Mouse (Mus musculus): ENCODE measurements around the gene Esrrg. TPM values are rescaled to one million over a fixed set of nuclear protein-coding genes. Genes with fewer than 3 reads are reported as not detected.

The Esrrg gene
- total and polyA plus RNA-seq, 3 experiments, result 0.01 TPM; not detected in 2

GRCm38 (mm10) chr1:187887270-187887669 is 278.7 kb downstream of the Esrrg start:
- no peaks in the 10 kb centered on the region for H3K4me1 ChIP-seq (ENCODE audit: control insufficient read depth in 1 of 2, insufficient read depth in 2 of 2, low read length in 2 of 2)
- no peak overlapping the region for H3K9ac ChIP-seq (ENCODE audit: control insufficient read depth, low read depth, low read length, poor library complexity, severe bottlenecking)
- H3K9me3 ChIP-seq (replicated peaks; ENCODE audit: insufficient read depth, low read length), result no peaks in the 10 kb centered on the region
- no peaks in the 10 kb centered on the region for H3K27me3 ChIP-seq (ENCODE audit: control insufficient read depth in 1 of 2, insufficient read depth in 2 of 2, low read length in 2 of 2)
- no peaks in the 10 kb centered on the region for H3K79me2 ChIP-seq (ENCODE audit: control insufficient read depth, insufficient read depth, low read length, poor library complexity)
- no peak for DNase-seq (ENCODE audit: low read depth, low spot score)
- no peak for TF ChIP-seq POLR2A (IDR thresholded peaks at IDR 0.05; ENCODE audit: control insufficient read depth in 1 of 2, insufficient read depth in 1 of 2, low read depth in 1 of 2, low read length in 2 of 2, poor library complexity in 1 of 2)
- TF ChIP-seq KAT2A (conservative IDR thresholded peaks at IDR 0.05; ENCODE audit: low read depth, low read length), result no peak
- no peak for TF ChIP-seq TCF12 (IDR thresholded peaks at IDR 0.05; ENCODE audit: low read depth, low read length)
- TF ChIP-seq MEF2A (IDR thresholded peaks at IDR 0.05; ENCODE audit: extremely low read depth, insufficient replicate concordance, low read depth, low read length, poor library complexity, severe bottlenecking), result no peak
- TF ChIP-seq E2F4 (IDR thresholded peaks at IDR 0.05; ENCODE audit: borderline replicate concordance, low read depth, low read length), result no peak
- no peak for TF ChIP-seq CHD1 (IDR thresholded peaks at IDR 0.05; ENCODE audit: low read depth, low read length)
- TF ChIP-seq SMC3 (IDR thresholded peaks at IDR 0.05; ENCODE audit: low read depth, low read length), result no peak
- H3K36me3 ChIP-seq (ENCODE audit: control insufficient read depth in 1 of 2, insufficient read depth in 2 of 2, low read length in 2 of 2), result peaks cover 0 to 2% of the 10 kb centered on the region in 2 experiments; a peak in 1 of 4 replicates
- no peak overlapping the region for H3K27ac ChIP-seq (ENCODE audit: control insufficient read depth, low read depth, low read length)
- H3K4me3 ChIP-seq (ENCODE audit: control insufficient read depth in 1 of 2, insufficient read depth in 1 of 2, low read depth in 2 of 2, low read length in 2 of 2), result no peak overlapping the region

GRCm38 (mm10) chr1:187888142-187888541 is 279.6 kb downstream of the Esrrg start:
- Histone ChIP-seq H3K9me3 (replicated peaks; ENCODE audit: insufficient read depth, low read length) (no peaks in the 10 kb centered on the region), H3K4me1 (ENCODE audit: control insufficient read depth in 1 of 2, insufficient read depth in 2 of 2, low read length in 2 of 2) (no peaks in the 10 kb centered on the region), H3K79me2 (ENCODE audit: control insufficient read depth, insufficient read depth, low read length, poor library complexity) (no peaks in the 10 kb centered on the region), H3K27ac (ENCODE audit: control insufficient read depth, low read depth, low read length) (no peak overlapping the region), H3K27me3 (ENCODE audit: control insufficient read depth in 1 of 2, insufficient read depth in 2 of 2, low read length in 2 of 2) (no peaks in the 10 kb centered on the region), H3K4me3 (ENCODE audit: control insufficient read depth in 1 of 2, insufficient read depth in 1 of 2, low read depth in 2 of 2, low read length in 2 of 2) (no peak overlapping the region), H3K9ac (ENCODE audit: control insufficient read depth, low read depth, low read length, poor library complexity, severe bottlenecking) (no peak overlapping the region), H3K36me3 (ENCODE audit: control insufficient read depth in 1 of 2, insufficient read depth in 2 of 2, low read length in 2 of 2) (peaks cover 0 to 2% of the 10 kb centered on the region in 2 experiments; a peak in 1 of 4 replicates)
- no peak for TF ChIP-seq ELF1 (IDR thresholded peaks at IDR 0.05; ENCODE audit: low read depth, low read length)
- no peak for TF ChIP-seq SMC3 (IDR thresholded peaks at IDR 0.05; ENCODE audit: low read depth, low read length)
- no peak for TF ChIP-seq CTCF (IDR thresholded peaks at IDR 0.05 in 2 of 3, conservative IDR thresholded peaks at IDR 0.05 in 1 of 3; ENCODE audit: control insufficient read depth in 1 of 3, insufficient read depth in 1 of 3, low read depth in 2 of 3, low read length in 3 of 3, poor library complexity in 1 of 3, severe bottlenecking in 1 of 3)
- no peak for TF ChIP-seq GABPA (IDR thresholded peaks at IDR 0.05; ENCODE audit: low read depth, low read length)
- TF ChIP-seq USF2 (IDR thresholded peaks at IDR 0.05; ENCODE audit: borderline replicate concordance in 1 of 2, insufficient read depth in 1 of 2, low read depth in 1 of 2, low read length in 2 of 2), result no peak
- TF ChIP-seq TBP (IDR thresholded peaks at IDR 0.05; ENCODE audit: low read depth, low read length), result no peak
- no peak for TF ChIP-seq HCFC1 (IDR thresholded peaks at IDR 0.05; ENCODE audit: low read depth, low read length)
- no peak for TF ChIP-seq MAFK (IDR thresholded peaks at IDR 0.05; ENCODE audit: borderline replicate concordance, low read depth, low read length)
- no peak for TF ChIP-seq TCF12 (IDR thresholded peaks at IDR 0.05; ENCODE audit: low read depth, low read length)
- no peak for TF ChIP-seq E2F4 (IDR thresholded peaks at IDR 0.05; ENCODE audit: borderline replicate concordance, low read depth, low read length)
- no peak for TF ChIP-seq POLR2AphosphoS2 (IDR thresholded peaks at IDR 0.05; ENCODE audit: low read length)
- TF ChIP-seq BHLHE40 (IDR thresholded peaks at IDR 0.05; ENCODE audit: borderline replicate concordance, low read depth, low read length), result no peak
- no peak for TF ChIP-seq NELFE (IDR thresholded peaks at IDR 0.05; ENCODE audit: low read depth, low read length)
- TF ChIP-seq ZC3H11A (IDR thresholded peaks at IDR 0.05; ENCODE audit: low read depth, low read length), result no peak
- no peak for TF ChIP-seq RAD21 (IDR thresholded peaks at IDR 0.05; ENCODE audit: low read depth, low read length)
- no peak for TF ChIP-seq MAZ (IDR thresholded peaks at IDR 0.05; ENCODE audit: low read depth, low read length)
- no peak for TF ChIP-seq TAL1 (IDR thresholded peaks at IDR 0.05; ENCODE audit: low read length)
- no peak for TF ChIP-seq USF1 (IDR thresholded peaks at IDR 0.05; ENCODE audit: low read depth, low read length)
- no peak for TF ChIP-seq POLR2AphosphoS5 (IDR thresholded peaks at IDR 0.05; ENCODE audit: borderline replicate concordance, low read depth, low read length)
- TF ChIP-seq POLR2A (IDR thresholded peaks at IDR 0.05; ENCODE audit: control insufficient read depth in 1 of 2, insufficient read depth in 1 of 2, low read depth in 1 of 2, low read length in 2 of 2, poor library complexity in 1 of 2), result no peak
- no peak for DNase-seq (ENCODE audit: low read depth, low spot score)
